Mouse (Mus musculus): Measurements from ENCODE around the gene Nufip1. TPM values are rescaled to one million over a fixed set of nuclear protein-coding genes. Genes with fewer than 3 reads are reported as not detected.

Gene Nufip1
- polyA plus RNA-seq, 1 experiment from 2014 or later, result 8.8 TPM

GRCm38 (mm10) chr14:76084188-76084587 is 26.5 kb upstream of the Nufip1 start:
- DNase-seq (no peak), ATAC-seq (ENCODE audit: low read depth) (no peak)
- no peak overlapping the region for H3K4me3 ChIP-seq (replicated peaks)
- 62% methylated on average over 3 of the region's 3 CpGs for whole genome bisulfite sequencing (ENCODE audit: insufficient replicate concordance)
- H3K4me1 ChIP-seq (replicated peaks), result no peaks in the 10 kb centered on the region; the same call in 1 of the 2 replicates
- H3K36me3 ChIP-seq, result peaks cover 3% of the 10 kb centered on the region
- H3K9me3 ChIP-seq (replicated peaks), result no peaks in the 10 kb centered on the region
- no peak overlapping the region for H3K27ac ChIP-seq
- H3K4me2 ChIP-seq, result no peak overlapping the region
- no peak overlapping the region for H3K9ac ChIP-seq
- no peaks in the 10 kb centered on the region for H3K27me3 ChIP-seq

- no peak overlapping the region for H3K27ac ChIP-seq
- 61% methylated on average over 7 of the region's 7 CpGs for WGBS (ENCODE audit: insufficient replicate concordance)
- H3K27me3 ChIP-seq, result no peaks in the 10 kb centered on the region
- H3K4me1 ChIP-seq (replicated peaks), result no peaks in the 10 kb centered on the region
- H3K9me3 ChIP-seq (replicated peaks), result no peaks in the 10 kb centered on the region
- no peak overlapping the region for H3K4me2 ChIP-seq
- ATAC-seq (ENCODE audit: low read depth) (no peak), DNase-seq (no peak)
- no peak overlapping the region for H3K9ac ChIP-seq
- no peak overlapping the region for H3K4me3 ChIP-seq (replicated peaks)
- peaks cover 70% of the 10 kb centered on the region for H3K36me3 ChIP-seq
Observed at GRCm38 (mm10) chr14:76097244-76097643, 13.4 kb upstream of the Nufip1 start.

GRCm38 (mm10) chr14:76097815-76098214 is 12.9 kb upstream of the Nufip1 start:
- DNase-seq, result no peak
- Histone ChIP-seq H3K36me3 (peaks cover 70% of the 10 kb centered on the region), H3K27me3 (no peaks in the 10 kb centered on the region), H3K9me3 (replicated peaks) (no peaks in the 10 kb centered on the region), H3K4me3 (replicated peaks) (no peak overlapping the region), H3K4me2 (no peak overlapping the region), H3K27ac (no peak overlapping the region), H3K9ac (no peak overlapping the region), H3K4me1 (replicated peaks) (no peaks in the 10 kb centered on the region)
- WGBS (ENCODE audit: insufficient replicate concordance), result 76% methylated on average over 5 of the region's 5 CpGs
- no peak for ATAC-seq (ENCODE audit: low read depth)

GRCm38 (mm10) chr14:76099543-76099942 is 11.1 kb upstream of the Nufip1 start:
- no peak for DNase-seq
- Histone ChIP-seq H3K36me3 (peaks cover 61% of the 10 kb centered on the region), H3K27ac (no peak overlapping the region), H3K4me1 (replicated peaks) (no peaks in the 10 kb centered on the region), H3K9me3 (replicated peaks) (no peaks in the 10 kb centered on the region), H3K9ac (no peak overlapping the region), H3K4me3 (replicated peaks) (no peak overlapping the region), H3K4me2 (no peak overlapping the region), H3K27me3 (no peaks in the 10 kb centered on the region)
- WGBS (ENCODE audit: insufficient replicate concordance), result 86% methylated on average over 9 of the region's 9 CpGs
- no peak for ATAC-seq (ENCODE audit: low read depth)

- H3K9ac ChIP-seq, result no peak overlapping the region
- no peaks in the 10 kb centered on the region for H3K9me3 ChIP-seq (replicated peaks)
- ATAC-seq (ENCODE audit: low read depth) (no peak), DNase-seq (no peak)
- peaks cover 62% of the 10 kb centered on the region for H3K36me3 ChIP-seq
- H3K4me1 ChIP-seq (replicated peaks), result peaks cover 16% of the 10 kb centered on the region
- H3K4me2 ChIP-seq, result no peak overlapping the region
- no peak overlapping the region for H3K4me3 ChIP-seq (replicated peaks)
- WGBS (ENCODE audit: insufficient replicate concordance), result 72% methylated on average over 5 of the region's 5 CpGs
- no peak overlapping the region for H3K27ac ChIP-seq
- H3K27me3 ChIP-seq, result no peaks in the 10 kb centered on the region
Observed at GRCm38 (mm10) chr14:76115744-76116143, 5.1 kb downstream of the Nufip1 start.

GRCm38 (mm10) chr14:76118963-76119362 is 8.3 kb downstream of the Nufip1 start:
- Histone ChIP-seq H3K9ac (no peak overlapping the region), H3K27me3 (no peaks in the 10 kb centered on the region), H3K27ac (no peak overlapping the region), H3K4me3 (replicated peaks) (no peak overlapping the region), H3K4me2 (no peak overlapping the region), H3K4me1 (replicated peaks) (no peaks in the 10 kb centered on the region), H3K9me3 (replicated peaks) (no peaks in the 10 kb centered on the region), H3K36me3 (peaks cover 82% of the 10 kb centered on the region)
- no peak for DNase-seq
- no peak for ATAC-seq (ENCODE audit: low read depth)
- 52% methylated on average over 4 of the region's 4 CpGs for WGBS (ENCODE audit: insufficient replicate concordance)

- ATAC-seq (ENCODE audit: low read depth) (no peak), DNase-seq (no peak)
- no peaks in the 10 kb centered on the region for H3K27me3 ChIP-seq
- 80% methylated on average over 4 of the region's 4 CpGs for WGBS (ENCODE audit: insufficient replicate concordance)
- no peak overlapping the region for H3K9ac ChIP-seq
- no peak overlapping the region for H3K4me3 ChIP-seq (replicated peaks)
- H3K4me1 ChIP-seq (replicated peaks), result no peaks in the 10 kb centered on the region
- H3K27ac ChIP-seq, result no peak overlapping the region
- H3K36me3 ChIP-seq, result peaks cover 84% of the 10 kb centered on the region
- no peak overlapping the region for H3K4me2 ChIP-seq
- H3K9me3 ChIP-seq (replicated peaks), result no peaks in the 10 kb centered on the region
Observed at GRCm38 (mm10) chr14:76120472-76120871, 9.8 kb downstream of the Nufip1 start.

- ATAC-seq (ENCODE audit: low read depth), result no peak
- Histone ChIP-seq H3K4me2 (no peak overlapping the region), H3K27ac (no peak overlapping the region), H3K27me3 (no peaks in the 10 kb centered on the region), H3K4me3 (replicated peaks) (no peak overlapping the region), H3K36me3 (peaks cover 85% of the 10 kb centered on the region), H3K9me3 (replicated peaks) (no peaks in the 10 kb centered on the region), H3K9ac (no peak overlapping the region), H3K4me1 (replicated peaks) (no peaks in the 10 kb centered on the region)
- no peak for DNase-seq
- 60% methylated on average over 6 of the region's 6 CpGs for WGBS (ENCODE audit: insufficient replicate concordance)
Observed at GRCm38 (mm10) chr14:76121901-76122662, 11.4 kb downstream of the Nufip1 start.

GRCm38 (mm10) chr14:76122663-76123058 is 12.0 kb downstream of the Nufip1 start:
- H3K9me3 ChIP-seq (replicated peaks), result no peaks in the 10 kb centered on the region
- H3K36me3 ChIP-seq, result peaks cover 85% of the 10 kb centered on the region
- H3K27ac ChIP-seq, result no peak overlapping the region
- 80% methylated on average over 8 of the region's 8 CpGs for WGBS (ENCODE audit: insufficient replicate concordance)
- H3K9ac ChIP-seq, result no peak overlapping the region
- no peaks in the 10 kb centered on the region for H3K27me3 ChIP-seq
- ATAC-seq (ENCODE audit: low read depth) (no peak), DNase-seq (no peak)
- no peaks in the 10 kb centered on the region for H3K4me1 ChIP-seq (replicated peaks)
- H3K4me2 ChIP-seq, result no peak overlapping the region
- H3K4me3 ChIP-seq (replicated peaks), result no peak overlapping the region

- no peaks in the 10 kb centered on the region for H3K4me1 ChIP-seq (replicated peaks)
- ATAC-seq (ENCODE audit: low read depth), result no peak
- DNase-seq, result no peak
- H3K27ac ChIP-seq, result no peak overlapping the region
- H3K4me2 ChIP-seq, result no peak overlapping the region
- no peaks in the 10 kb centered on the region for H3K27me3 ChIP-seq
- no peak overlapping the region for H3K9ac ChIP-seq
- no peak overlapping the region for H3K4me3 ChIP-seq (replicated peaks)
- WGBS (ENCODE audit: insufficient replicate concordance), result 65% methylated on average over 3 of the region's 3 CpGs
- H3K9me3 ChIP-seq (replicated peaks), result no peaks in the 10 kb centered on the region
- peaks cover 92% of the 10 kb centered on the region for H3K36me3 ChIP-seq
Observed at GRCm38 (mm10) chr14:76127311-76127710, 16.6 kb downstream of the Nufip1 start.

- no peak for DNase-seq
- Histone ChIP-seq H3K9me3 (replicated peaks) (no peaks in the 10 kb centered on the region), H3K4me2 (no peak overlapping the region), H3K36me3 (peaks cover 92% of the 10 kb centered on the region), H3K27me3 (no peaks in the 10 kb centered on the region), H3K4me1 (replicated peaks) (no peaks in the 10 kb centered on the region), H3K4me3 (replicated peaks) (no peak overlapping the region), H3K9ac (no peak overlapping the region), H3K27ac (no peak overlapping the region)
- no peak for ATAC-seq (ENCODE audit: low read depth)
- WGBS (ENCODE audit: insufficient replicate concordance), result 59% methylated on average over 4 of the region's 4 CpGs
Observed at GRCm38 (mm10) chr14:76128174-76128573, 17.5 kb downstream of the Nufip1 start.

- DNase-seq, result no peak
- no peak overlapping the region for H3K4me2 ChIP-seq
- no peaks in the 10 kb centered on the region for H3K9me3 ChIP-seq (replicated peaks)
- H3K27me3 ChIP-seq, result no peaks in the 10 kb centered on the region
- no peaks in the 10 kb centered on the region for H3K4me1 ChIP-seq (replicated peaks)
- H3K36me3 ChIP-seq, result peaks cover 59% of the 10 kb centered on the region
- 79% methylated on average over 4 of the region's 4 CpGs for WGBS (ENCODE audit: insufficient replicate concordance)
- no peak overlapping the region for H3K27ac ChIP-seq
- no peak for ATAC-seq (ENCODE audit: low read depth)
- H3K4me3 ChIP-seq (replicated peaks), result no peak overlapping the region
- H3K9ac ChIP-seq, result no peak overlapping the region
Observed at GRCm38 (mm10) chr14:76134975-76135374, 24.3 kb downstream of the Nufip1 start.

Measured in liver, embryonic 13.5 days (tissue).